Mouse (Mus musculus): ENCODE measurements around the gene Tcea2. TPM values are rescaled to one million over a fixed set of nuclear protein-coding genes. Genes with fewer than 3 reads are reported as not detected.

The Tcea2 gene
- total RNA-seq, 2 experiments from 2014 or later: 61.9 to 63.3 TPM

DNA sequence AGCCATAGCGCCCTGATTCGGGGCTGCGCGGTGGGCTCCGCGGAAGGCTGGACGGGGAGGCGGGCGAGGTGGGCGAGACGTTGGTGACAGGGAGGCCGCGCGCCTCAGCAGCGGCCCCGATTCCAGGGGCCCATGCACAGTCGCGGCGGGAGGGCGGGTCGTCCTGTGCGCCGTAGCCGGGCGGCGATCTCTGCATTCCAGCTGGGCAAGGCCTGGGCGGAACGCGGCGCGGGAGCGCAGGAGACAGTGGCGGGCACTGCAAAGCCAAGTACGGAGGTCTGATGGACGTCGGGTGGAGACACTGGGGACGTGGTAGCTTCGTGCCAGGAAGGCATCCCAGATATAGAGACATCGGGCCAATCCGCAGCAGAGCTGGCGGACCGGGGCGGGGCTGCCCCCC is 8.8 kb upstream of the Tcea2 start, which contains the start of gene Sox18:
Sox18 (minus strand) TSS at position 315 of the 400 bp plus-strand sequence.
- no peak for DNase-seq (ENCODE audit: low spot score in 2 of 2)
- intact Hi-C loops (cut with DNase I): loop anchor here (10.0 kb wide), 1 partner anchor 147 kb away; the partner anchor contains the start of gene Dnajc5

DNA sequence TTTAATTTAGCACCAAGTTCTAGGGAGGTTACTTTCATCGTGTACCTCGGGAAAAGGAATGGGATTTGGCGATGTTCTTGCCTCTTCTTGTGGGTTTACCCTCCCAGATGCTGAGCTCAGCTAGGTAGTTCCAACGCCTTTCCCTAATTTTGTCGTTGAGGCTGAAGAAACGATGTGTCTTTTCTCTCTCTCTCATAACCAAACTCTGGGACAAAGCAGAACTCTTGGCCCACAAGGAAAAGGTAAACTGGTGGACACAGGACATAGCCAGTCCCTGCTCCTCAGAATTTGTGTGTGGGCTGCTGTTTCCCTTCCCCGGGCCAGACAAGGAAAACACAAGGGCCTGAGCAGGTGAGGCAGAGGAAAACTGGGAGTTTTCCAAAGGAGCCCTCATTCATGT is 8.1 kb upstream of the Tcea2 start:
- DNase-seq (ENCODE audit: low spot score in 2 of 2): no peak
- intact Hi-C loops (cut with DNase I): loop anchor here (10.0 kb wide), 1 partner anchor 147 kb away; the partner anchor contains the start of gene Dnajc5

DNA sequence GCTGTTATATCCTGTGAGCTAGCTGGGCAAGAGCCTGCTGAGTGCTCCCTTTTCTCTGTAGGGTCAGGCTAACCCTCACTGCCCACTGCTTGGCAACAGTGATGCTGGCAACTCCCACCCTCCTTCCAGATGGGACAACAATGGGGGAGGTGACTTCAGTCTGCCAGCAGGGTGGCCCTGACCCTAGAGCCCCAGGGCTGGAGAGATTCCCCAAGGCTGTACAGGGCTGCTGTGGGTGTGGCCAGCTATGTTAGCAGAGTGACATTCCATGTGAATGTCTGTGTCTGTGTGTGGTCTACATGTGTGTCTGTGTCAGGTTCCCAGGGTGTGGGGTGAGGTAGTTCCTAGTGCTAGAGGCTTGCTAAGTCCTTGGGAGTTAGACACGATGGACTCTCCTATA is 6.6 kb upstream of the Tcea2 start:
- no peak for DNase-seq (ENCODE audit: low spot score in 2 of 2)
- intact Hi-C loops (cut with DNase I): loop anchor here (10.0 kb wide), 1 partner anchor 149 kb away; the partner anchor contains the start of gene Dnajc5

DNA sequence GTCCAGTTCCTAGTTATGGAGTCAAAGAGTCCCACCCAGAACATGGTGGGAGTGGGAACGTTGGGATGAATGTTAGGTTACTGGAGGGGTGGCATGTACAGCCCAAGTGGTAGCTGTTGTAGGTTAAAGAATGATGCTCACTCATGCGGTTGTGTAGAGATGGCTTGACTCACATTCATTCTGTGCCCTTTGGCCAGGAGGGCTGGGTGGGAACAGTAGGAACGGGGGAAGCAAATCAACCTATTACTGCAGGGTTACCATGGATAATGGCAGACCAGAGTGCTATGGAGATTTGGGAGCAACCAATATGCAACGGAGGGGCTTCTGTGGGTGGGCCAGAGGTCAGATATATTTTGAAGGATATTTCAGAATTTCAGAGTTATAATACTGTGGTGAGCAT is 5.2 kb upstream of the Tcea2 start:
- intact Hi-C loops (cut with DNase I): loop anchor here (10.0 kb wide), 1 partner anchor 150 kb away; the partner anchor contains the start of gene Dnajc5
- no peak for DNase-seq (ENCODE audit: low spot score in 2 of 2)

DNA sequence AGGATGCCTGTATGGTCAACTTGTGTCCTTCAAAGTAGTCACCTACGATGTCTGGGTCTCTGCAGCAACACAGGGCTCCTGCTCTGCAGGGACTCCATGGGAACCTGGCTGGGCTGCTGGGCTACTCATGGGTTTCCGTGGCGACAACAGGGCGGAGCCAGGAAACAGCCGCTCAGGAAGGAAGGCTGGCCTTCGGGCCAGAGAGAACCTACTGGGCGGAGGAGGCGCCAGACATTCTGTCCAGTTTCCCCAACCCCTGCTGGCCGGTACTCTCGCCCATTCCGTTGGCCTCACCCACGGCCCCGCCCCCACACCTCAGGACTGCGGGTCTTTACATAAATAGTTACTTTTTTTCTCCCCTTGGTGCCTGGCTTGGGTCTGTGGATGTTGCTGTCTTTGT is 4.7 kb upstream of the Tcea2 start:
- intact Hi-C loops (cut with DNase I): loop anchor here (10.0 kb wide), 1 partner anchor 151 kb away; the partner anchor contains the start of gene Dnajc5
- DNase-seq (ENCODE audit: low spot score in 2 of 2): peak in 1 of 2 experiments; percentile 38

DNA sequence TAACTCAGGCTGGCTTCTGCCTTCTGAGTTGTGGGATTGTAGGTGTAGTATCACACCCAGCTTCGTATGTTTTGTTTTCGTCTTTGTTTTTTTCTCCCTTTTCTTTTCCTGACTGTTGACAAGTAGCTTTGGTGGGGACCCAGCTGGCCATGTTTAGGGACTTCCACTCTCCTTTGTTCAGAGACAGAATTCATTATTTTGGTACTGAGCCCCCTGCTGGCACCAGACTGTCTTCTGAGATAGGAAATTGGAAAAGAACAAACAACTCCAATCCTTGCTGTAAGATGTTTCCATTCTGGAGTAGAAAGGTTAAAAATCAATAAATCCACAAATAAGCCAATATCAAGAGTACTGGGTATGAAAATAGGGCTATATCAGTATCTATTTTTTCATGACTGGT is 3.7 kb upstream of the Tcea2 start:
- no peak for DNase-seq (ENCODE audit: low spot score in 2 of 2)
- intact Hi-C loops (cut with DNase I): loop anchor here (10.0 kb wide), 1 partner anchor 152 kb away; the partner anchor contains the start of gene Dnajc5

DNA sequence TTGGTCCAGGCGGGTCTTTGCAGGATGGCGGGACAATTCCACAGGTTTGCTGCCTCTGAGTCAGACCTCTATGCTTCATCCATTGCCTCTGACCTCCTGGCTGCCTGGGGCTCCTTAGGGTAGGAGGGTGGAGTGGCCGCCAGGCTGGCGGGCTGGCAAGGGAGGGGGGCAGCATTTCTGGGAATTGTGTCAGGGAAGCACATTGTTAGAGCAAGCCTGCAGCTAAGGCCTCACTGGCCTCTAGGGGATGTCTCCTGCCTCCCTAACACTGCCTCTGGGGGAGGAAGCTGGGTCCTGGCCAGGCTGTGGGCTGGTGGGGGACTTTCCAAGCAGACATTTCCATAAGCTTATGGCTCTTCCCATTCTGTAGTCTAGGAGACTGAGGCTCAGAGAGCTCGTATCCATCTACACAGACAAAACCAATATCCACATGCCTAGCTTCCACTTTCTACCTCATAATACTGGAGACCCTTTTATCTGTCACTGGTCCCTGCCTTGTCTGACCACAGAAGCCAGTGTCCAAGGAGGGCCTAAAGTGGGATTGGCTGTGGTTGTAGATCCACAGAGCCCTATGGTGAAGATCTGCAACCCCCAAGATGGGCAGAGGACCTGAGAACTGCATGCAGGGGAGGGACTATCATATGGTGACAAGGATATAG is 2.9 kb upstream of the Tcea2 start:
- DNase-seq (ENCODE audit: low spot score in 2 of 2): no peak
- intact Hi-C loops (cut with DNase I): loop anchor here (10.0 kb wide), 1 partner anchor 152 kb away; the partner anchor contains the start of gene Dnajc5

DNA sequence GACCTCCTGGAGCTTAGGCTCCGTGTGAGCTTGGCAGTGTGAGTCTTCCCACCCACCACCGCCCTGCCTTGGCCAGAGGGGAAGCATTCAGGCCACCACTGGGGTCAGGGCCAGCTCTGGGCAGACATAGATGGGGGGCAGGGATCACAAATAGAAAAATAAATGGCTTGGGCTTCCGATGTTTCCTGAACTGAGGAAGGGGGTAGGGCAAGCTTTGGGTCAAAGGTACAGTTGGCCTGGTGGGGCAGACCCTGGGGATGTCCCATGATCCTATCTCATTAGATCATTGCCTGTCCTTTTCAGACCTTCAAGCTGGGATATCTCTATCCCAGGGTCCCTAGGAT is 2.4 kb upstream of the Tcea2 start:
- no peak for DNase-seq (ENCODE audit: low spot score in 2 of 2)
- intact Hi-C loops (cut with DNase I): loop anchor here (2.0 to 10.0 kb wide), 2 partner anchors 19 to 153 kb away; partner anchors contain the start of gene Dnajc5

DNA sequence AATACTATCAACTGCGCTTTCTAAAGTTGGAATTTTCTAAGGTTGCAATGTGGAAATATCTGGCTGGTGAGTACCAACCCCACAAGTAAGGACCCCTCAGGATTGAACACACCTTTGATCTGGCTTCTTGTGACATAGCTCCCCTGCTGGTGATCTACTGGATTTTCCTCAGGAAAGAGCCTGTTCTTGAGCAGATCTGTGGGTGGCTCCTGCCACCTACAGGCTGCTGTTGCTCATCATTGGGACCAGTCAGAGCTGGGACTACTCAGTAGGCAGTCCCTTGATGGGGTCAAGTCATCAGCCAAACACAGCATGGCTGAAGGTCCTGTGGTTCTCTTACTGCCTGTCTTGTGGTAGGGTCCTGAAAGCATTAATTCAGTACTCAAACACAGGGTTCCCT is 1.3 kb upstream of the Tcea2 start:
- intact Hi-C loops (cut with DNase I): loop anchor here (2.0 to 10.0 kb wide), 2 partner anchors 20 to 154 kb away; partner anchors contain the start of gene Dnajc5
- DNase-seq (ENCODE audit: low spot score in 2 of 2): peak; percentile 80 to 88

DNA sequence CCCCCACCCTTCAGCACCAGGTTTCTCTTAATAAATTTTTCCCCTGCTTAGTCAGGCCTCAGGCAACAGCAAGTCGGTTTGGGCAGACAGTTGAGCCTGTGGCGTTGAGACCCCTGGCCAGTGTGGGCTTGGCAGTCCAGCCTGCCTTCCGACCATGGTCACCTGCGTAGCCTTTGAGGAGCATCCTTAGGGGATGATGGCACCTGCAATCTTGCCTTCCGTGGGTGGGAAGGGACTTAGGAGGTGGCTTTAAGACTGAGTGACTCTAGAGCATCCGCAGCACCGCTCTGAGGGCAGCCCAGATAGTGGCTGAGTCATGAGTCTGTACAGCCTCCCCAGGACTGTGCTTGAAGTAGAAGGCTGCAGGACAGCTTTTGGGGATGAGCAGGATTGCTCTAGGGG is 607 bp downstream of the Tcea2 start:
- peak in 1 of 2 experiments; percentile 58 for DNase-seq (ENCODE audit: low spot score in 2 of 2)
- intact Hi-C loops (cut with DNase I): loop anchor here (2.0 kb wide), 1 partner anchor 80 kb away; no protein-coding TSS in a partner anchor

DNA sequence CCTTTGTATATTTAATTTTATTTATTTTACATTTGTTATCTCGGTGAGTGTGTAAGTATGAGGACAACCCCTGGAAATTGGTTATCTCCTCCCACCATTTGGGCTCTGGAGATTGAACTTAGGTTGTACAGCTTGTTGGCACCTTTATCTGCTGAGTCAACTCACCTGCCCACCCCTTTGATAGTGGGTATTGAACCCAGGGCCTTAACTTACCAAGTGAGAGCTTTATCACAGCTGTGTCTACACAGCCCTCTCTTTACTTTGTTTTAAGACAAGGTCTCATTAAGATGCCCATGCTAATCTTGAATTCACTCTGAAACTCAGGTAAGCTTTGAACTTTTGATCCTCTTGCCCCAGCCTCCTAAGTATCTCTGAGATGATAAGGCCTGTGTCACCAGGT is 1.9 kb downstream of the Tcea2 start:
- intact Hi-C loops (cut with DNase I): loop anchor here (2.0 kb wide), 1 partner anchor 81 kb away; no protein-coding TSS in a partner anchor
- no peak for DNase-seq (ENCODE audit: low spot score in 2 of 2)

DNA sequence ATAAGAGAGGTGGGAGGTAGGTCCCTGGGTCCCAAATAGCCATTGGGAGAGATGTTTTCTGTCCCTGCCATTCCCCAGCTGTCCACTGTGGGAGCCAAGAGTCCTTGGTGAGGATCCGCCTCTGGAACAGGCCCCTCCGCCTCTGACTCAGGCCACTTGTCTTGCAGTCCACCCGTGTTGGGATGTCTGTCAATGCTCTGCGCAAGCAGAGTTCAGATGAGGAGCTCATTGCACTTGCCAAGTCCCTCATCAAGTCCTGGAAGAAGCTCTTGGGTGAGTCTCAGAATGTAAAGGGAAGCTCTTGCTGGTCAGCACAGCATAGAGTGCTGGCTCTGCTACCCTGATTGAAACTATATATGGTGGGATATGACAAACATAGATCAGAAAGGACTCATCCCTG is 3.3 kb downstream of the Tcea2 start:
- DNase-seq (ENCODE audit: low spot score in 2 of 2): no peak
- intact Hi-C loops (cut with DNase I): no loop called here

DNA sequence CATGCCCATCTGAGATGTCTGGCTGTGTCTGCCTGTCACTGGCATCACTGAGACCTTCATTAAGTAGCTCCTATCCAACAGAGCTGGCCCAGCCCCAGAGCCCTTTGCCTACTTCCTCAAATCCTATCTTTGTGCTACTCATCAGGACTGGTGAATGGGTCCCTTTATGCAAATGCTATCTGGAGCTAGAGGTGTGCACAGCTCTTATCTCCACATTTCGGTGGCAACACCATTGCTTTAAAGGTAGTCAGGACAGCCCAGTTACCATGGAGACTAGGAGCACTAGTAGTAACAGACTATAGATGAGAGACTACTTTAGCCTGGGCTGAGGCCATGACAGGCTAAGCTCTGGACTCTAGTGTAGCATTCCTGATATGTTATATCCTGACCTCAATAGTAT is 4.6 kb downstream of the Tcea2 start:
- intact Hi-C loops (cut with DNase I): no loop called here
- no peak for DNase-seq (ENCODE audit: low spot score in 2 of 2)

DNA sequence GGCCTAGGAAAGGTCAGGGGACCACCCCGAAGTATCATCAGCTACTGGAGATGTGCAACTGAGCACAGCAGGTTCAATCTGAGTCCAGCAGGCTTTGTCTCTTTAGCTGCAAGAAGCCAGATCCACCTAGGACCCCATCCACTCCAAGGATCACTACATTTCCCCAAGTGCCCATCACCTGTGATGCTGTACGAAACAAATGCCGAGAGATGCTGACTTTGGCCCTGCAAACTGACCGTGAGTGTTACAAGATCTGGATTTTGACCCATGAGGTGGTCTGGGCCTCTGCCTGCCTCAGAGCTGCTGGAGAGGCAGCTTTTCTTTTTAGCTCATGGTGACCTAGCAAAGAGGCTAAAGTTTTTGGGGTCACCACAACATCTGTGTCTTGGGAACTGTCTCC is 5.6 kb downstream of the Tcea2 start:
- DNase-seq (ENCODE audit: low spot score in 2 of 2): no peak
- intact Hi-C loops (cut with DNase I): no loop called here

DNA sequence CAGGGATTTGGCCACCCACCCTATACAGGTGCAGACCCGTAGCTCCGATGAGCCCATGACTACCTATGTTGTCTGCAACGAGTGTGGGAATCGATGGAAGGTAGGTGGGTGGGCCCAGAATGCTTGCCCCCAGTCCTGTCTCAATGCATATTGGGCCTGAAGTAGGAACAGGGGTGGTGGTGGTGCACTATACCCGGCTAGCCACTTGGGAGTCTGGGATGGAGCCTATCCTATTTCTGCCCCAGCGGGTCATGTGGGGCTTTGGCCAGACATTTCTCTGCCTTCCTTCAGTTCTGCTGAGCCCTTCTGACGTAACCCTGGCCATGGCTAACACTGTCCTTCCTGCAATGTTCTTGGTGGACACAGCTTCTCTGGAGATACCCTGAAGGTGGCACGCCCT is 7.5 kb downstream of the Tcea2 start:
- no peak for DNase-seq (ENCODE audit: low spot score in 2 of 2)
- intact Hi-C loops (cut with DNase I): no loop called here

DNA sequence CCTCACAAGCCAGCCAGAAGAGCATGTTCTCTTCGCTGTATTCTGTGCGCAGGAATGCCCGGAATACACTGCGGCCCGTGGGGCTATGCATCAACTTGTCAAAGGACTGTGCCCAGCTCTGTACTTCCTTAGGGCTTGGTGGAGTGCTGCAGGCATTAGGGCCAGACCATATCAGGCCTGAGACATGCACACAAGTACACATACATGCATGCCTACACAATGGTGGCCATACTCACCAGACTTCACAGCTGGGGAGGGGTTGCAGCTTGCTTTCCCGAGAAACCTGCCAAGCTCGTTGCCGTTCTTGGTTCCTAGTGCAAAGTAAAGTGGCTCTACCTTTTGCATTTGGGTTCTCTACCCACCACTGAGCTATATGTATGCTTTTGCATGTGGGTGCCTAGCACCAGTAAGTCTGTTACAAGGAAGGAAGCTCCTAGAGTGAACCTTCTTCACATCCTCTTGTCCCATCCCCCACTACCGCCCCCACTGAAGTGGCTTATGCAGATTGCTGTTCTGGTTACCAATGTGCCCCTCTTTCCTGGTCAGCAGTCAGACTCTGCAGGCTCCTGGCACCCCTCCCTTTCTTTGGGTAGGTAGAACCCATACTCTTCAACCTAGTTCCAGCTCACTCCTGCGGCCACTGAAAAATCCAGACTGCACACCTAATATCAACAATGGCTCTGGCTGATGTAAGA is 9.5 kb downstream of the Tcea2 start:
- intact Hi-C loops (cut with DNase I): no loop called here
- peak in 1 of 2 experiments; percentile 62 for DNase-seq (ENCODE audit: low spot score in 2 of 2)

DNA sequence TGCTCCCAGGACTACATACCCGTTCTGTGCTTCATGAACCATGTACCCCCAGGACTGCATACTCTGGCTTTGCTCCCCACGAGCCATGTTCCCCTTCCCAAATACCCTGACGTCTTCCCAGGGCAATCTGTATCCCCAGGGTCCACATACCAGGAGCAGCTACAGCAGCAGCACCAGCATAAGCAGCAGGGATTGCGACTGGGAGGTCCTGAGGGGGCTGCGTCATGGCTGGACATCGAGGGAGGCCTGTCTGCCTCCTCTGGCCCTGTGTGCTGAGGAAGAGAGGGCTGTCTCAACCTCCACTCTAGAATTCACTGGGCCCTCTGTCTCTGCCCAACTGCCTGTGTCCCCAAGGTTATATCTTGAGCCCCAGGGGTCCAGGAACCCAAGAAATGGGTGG is 11.0 kb downstream of the Tcea2 start:
- DNase-seq (ENCODE audit: low spot score in 2 of 2): no peak
- intact Hi-C loops (cut with DNase I): no loop called here

DNA sequence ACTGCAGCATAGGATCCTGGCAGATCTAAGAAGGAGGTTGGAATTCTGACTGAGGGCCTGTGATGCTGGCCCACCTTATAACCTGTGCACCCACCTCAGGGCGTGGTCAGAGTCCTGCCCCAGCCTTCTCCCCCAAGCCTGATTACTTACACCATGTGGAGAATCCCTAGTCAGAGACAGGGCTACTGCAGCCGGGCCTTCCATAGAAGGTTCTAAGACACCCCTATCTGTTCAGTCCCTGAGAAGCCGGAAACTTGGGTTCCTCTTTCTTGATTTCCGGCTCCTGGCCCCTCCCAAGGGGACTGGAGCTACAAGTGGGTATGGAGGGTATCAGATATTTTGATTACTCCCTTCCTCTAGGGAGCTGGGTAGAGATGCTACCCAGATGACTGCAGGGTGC is 11.5 kb downstream of the Tcea2 start:
- intact Hi-C loops (cut with DNase I): no loop called here
- no peak for DNase-seq (ENCODE audit: low spot score in 2 of 2)

DNA sequence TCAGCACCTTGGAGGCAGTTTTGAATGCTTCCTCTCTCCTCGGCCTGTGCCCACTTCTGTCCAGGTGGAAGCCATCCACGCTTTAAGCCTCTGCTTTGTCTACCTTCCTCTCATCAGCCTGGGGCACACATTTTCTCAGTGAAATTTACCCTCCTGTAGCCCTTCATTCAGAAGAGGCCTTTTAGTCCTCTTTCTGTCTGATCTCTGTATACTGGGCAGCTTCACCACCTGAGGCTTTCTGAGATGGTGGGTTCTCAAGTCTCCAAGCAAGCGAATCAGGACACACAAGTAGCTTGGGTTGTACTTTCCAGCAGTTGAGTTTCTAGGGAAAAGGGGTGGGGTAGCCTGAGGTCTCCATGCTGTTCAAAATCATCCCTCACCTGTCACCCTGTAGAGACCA is 12.2 kb downstream of the Tcea2 start:
- no peak for DNase-seq (ENCODE audit: low spot score in 2 of 2)
- intact Hi-C loops (cut with DNase I): no loop called here

DNA sequence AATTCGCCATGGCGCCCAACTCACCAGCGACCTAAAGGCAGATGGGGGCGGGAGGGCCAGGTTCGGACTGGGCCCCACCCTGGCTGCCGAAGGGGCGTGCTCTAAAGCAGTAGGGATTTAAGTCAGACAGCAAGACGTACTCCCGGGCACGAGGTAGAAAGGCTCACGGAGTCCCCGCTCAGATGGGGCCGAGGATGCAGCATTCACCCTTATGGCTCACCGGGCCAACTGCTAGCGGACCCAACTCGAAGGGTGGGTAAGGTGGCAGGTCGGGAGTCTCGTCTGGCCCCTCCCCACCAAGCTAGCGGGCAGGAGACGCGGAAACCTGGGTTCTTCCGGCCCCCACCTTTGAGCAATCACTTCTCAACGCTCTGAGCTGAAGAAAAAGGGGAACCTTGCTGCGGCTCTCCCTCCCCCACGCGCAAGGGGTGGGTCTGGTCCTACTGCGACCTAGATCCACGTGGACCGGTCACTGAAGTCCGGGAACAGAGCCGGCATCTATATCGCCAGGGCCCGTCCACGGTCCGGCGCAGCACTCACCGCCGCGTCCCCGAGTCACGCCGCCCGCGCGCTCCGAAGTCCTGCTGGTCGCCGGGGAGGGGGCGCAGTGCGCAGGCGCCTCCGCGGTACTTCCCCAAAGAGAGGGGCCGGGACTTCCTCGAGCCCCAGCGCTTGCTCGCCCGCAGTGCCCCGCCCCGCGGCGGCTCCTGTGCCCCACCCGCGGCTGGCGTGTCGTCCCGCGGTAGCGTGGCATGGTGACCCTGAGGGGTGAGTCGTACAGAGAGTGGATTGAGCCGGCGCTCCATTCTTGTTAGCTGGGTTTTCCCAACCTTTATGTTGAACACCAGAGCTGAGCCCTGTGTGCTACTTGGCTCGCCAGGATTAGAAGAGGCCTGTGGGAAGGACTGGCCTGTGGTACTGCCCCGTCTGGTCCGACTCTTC is 13.5 kb downstream of the Tcea2 start, which contains the start of gene Rgs19:
Rgs19 (minus strand) TSS at position 639 of the 942 bp plus-strand sequence.
- intact Hi-C loops (cut with DNase I): no loop called here

More for the DNA sequence above, 13.5 kb downstream of the Tcea2 start, which contains the start of gene Rgs19:
- peak; percentile 82 for DNase-seq (ENCODE audit: low spot score in 2 of 2)
